ENCODE assay signal across 8 mouse cellular contexts in the genomic region with DNA sequence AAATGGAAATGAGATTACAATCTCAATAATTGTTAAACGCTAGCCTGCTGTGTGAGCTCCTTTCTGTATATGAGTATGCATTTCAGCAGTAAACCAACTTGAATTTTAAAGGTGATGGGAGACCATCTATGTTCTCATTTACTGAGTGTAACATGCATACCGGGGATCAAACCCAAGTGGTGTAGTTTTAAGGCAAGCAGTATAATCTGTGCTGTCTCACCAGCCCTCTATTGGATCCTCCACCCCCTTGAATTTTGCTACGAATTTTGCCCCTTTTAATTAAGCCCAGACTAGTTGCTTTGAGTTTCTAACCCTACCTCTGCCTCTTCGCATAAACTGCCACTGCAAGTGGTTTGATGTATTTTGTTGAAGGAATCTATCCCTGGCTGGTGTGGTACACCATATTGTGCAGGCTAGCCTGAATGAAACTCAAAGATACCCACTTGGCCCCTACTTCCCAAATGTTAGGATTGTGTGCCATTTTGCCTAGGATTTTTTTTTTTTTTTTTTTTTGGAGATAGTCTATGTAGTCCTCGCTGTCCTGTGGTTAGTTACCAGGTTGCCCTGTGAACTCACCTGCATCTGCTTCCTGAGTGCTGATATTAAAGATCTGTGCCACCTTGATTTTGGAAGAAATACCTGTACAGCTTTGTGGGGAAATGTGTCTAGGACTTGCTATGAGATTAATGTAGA. TPM values are rescaled to one million over a fixed set of nuclear protein-coding genes. Genes with fewer than 3 reads are reported as not detected.
DNase-seq lines count a peak whose midpoint lies in the region; ATAC-seq and TF ChIP-seq lines count a peak whose summit lies in the region.

No protein-coding gene starts in this region.

- H3K9ac ChIP-seq in embryonic facial prominence, embryonic 12.5 days = no peak overlapping the region
- no peak overlapping the region for H3K9ac ChIP-seq in intestine, embryonic 16.5 days (ENCODE audit: low read depth, low read length)
- peak overlapping the region; percentile 70 for H3K9ac ChIP-seq in neural tube, embryonic 13.5 days

- no peak for DNase-seq in lung, adult 2 months
- DNase-seq in lung, postnatal 36 days = no peak
- no peak for DNase-seq in adrenal gland, postnatal 14 days
- DNase-seq in left cerebral cortex, adult 18-20 months (ENCODE audit: low spot score in 2 of 2) = no peak
- no peak for DNase-seq in adrenal gland, postnatal 25 days

- peak overlapping the region; percentile 78 for H3K4me2 ChIP-seq in embryonic facial prominence, embryonic 12.5 days (replicated peaks)
- peak overlapping the region; percentile 85 for H3K4me2 ChIP-seq in intestine, embryonic 16.5 days (ENCODE audit: low read depth, low read length)
- peak overlapping the region; percentile 99 for H3K4me2 ChIP-seq in neural tube, embryonic 13.5 days

- 46% methylated on average over 5 of the region's 5 CpGs for WGBS in lung, adult 2 months
- WGBS in embryonic facial prominence, embryonic 12.5 days = 66% methylated on average over 5 of the region's 5 CpGs
- 67% methylated on average over 5 of the region's 5 CpGs for WGBS in intestine, embryonic 16.5 days
- 75% methylated on average over 5 of the region's 5 CpGs for WGBS in neural tube, embryonic 13.5 days

- ATAC-seq in embryonic facial prominence, embryonic 12.5 days (ENCODE audit: insufficient number of reproducible peaks, insufficient read depth, low FRiP score, low TSS enrichment) = no peak
- ATAC-seq in intestine, embryonic 16.5 days = no peak
- no peak for ATAC-seq in neural tube, embryonic 13.5 days (ENCODE audit: low read depth)

- no peaks in the 10 kb centered on the region for H3K27me3 ChIP-seq in embryonic facial prominence, embryonic 12.5 days
- no peaks in the 10 kb centered on the region for H3K27me3 ChIP-seq in intestine, embryonic 16.5 days (replicated peaks; ENCODE audit: control insufficient read depth, insufficient read depth, low read length)
- H3K27me3 ChIP-seq in neural tube, embryonic 13.5 days = no peaks in the 10 kb centered on the region

- H3K4me3 ChIP-seq in lung, adult 2 months (replicated peaks; ENCODE audit: extremely low read depth, low read depth, low read length) = peak overlapping the region; percentile 50
- H3K4me3 ChIP-seq in embryonic facial prominence, embryonic 12.5 days = peak overlapping the region; percentile 50
- peak overlapping the region; percentile 53 for H3K4me3 ChIP-seq in intestine, embryonic 16.5 days (ENCODE audit: low read length)
- H3K4me3 ChIP-seq in neural tube, embryonic 13.5 days = peak overlapping the region; percentile 56

- H3K9me3 ChIP-seq in embryonic facial prominence, embryonic 12.5 days = no peaks in the 10 kb centered on the region
- no peaks in the 10 kb centered on the region for H3K9me3 ChIP-seq in intestine, embryonic 16.5 days (ENCODE audit: control insufficient read depth, low read length)
- no peaks in the 10 kb centered on the region for H3K9me3 ChIP-seq in neural tube, embryonic 13.5 days

- peaks cover 15% of the 10 kb centered on the region for H3K4me1 ChIP-seq in lung, adult 2 months (ENCODE audit: control insufficient read depth, insufficient read depth, low read length)
- peaks cover 24% of the 10 kb centered on the region for H3K4me1 ChIP-seq in embryonic facial prominence, embryonic 12.5 days
- H3K4me1 ChIP-seq in intestine, embryonic 16.5 days (ENCODE audit: control insufficient read depth, insufficient read depth, low read length) = peaks cover 22% of the 10 kb centered on the region
- peaks cover 42% of the 10 kb centered on the region for H3K4me1 ChIP-seq in neural tube, embryonic 13.5 days (replicated peaks)

- no peak for TF ChIP-seq POLR2A in lung, adult 2 months (IDR thresholded peaks at IDR 0.05; ENCODE audit: borderline replicate concordance, extremely low read depth, low read depth, low read length)

- H3K27ac ChIP-seq in embryonic facial prominence, embryonic 12.5 days = no peak overlapping the region
- H3K27ac ChIP-seq in intestine, embryonic 16.5 days (ENCODE audit: low read length) = no peak overlapping the region
- no peak overlapping the region for H3K27ac ChIP-seq in neural tube, embryonic 13.5 days (replicated peaks)

- TF ChIP-seq CTCF in lung, adult 2 months (IDR thresholded peaks at IDR 0.05; ENCODE audit: insufficient read depth, low read length) = no peak

- H3K36me3 ChIP-seq in embryonic facial prominence, embryonic 12.5 days = peaks cover 22% of the 10 kb centered on the region
- no peaks in the 10 kb centered on the region for H3K36me3 ChIP-seq in intestine, embryonic 16.5 days (ENCODE audit: control insufficient read depth, insufficient read depth, low read length)
- H3K36me3 ChIP-seq in neural tube, embryonic 13.5 days = peaks cover 29% of the 10 kb centered on the region

RNA-seq across cellular contexts. Expression of gene Ubb, which starts 3.3 kb away (rescaled TPM):
- 1,478 and 1,739 TPM in 2 replicates for polyA plus RNA-seq in lung, adult 2 months (2012; rRNA removed)
- 3,442 and 3,474 TPM in 2 replicates for polyA plus RNA-seq in embryonic facial prominence, embryonic 12.5 days (2016; fragmentation: Nextera tagmentation; extraction: Ambion mirVana)
- 2,570 and 2,643 TPM in 2 replicates for polyA plus RNA-seq in intestine, embryonic 16.5 days (2015; fragmentation: Nextera tagmentation; extraction: Ambion mirVana)
- polyA plus RNA-seq in neural tube, embryonic 13.5 days (2015; fragmentation: Nextera tagmentation; extraction: Ambion mirVana) = 4,310 and 4,558 TPM in 2 replicates
- total RNA-seq in adrenal gland, postnatal 14 days (2021) = 1,185 and 1,189 TPM in 2 replicates
- 1,000 to 10,000 TPM; 1,699 to 1,805 TPM for total RNA-seq in left cerebral cortex, adult 18-20 months (2021)
- 1,162 and 1,405 TPM in 2 replicates for total RNA-seq in adrenal gland, postnatal 25 days (2021)

RNA-seq across cellular contexts. Expression of gene Cenpv, which starts 15.2 kb away (rescaled TPM):
- 14.4 and 14.8 TPM in 2 replicates for polyA plus RNA-seq in lung, adult 2 months (2012; rRNA removed)
- polyA plus RNA-seq in embryonic facial prominence, embryonic 12.5 days (2016; fragmentation: Nextera tagmentation; extraction: Ambion mirVana) = 47.1 and 48.1 TPM in 2 replicates
- 6.8 and 17.9 TPM in 2 replicates for polyA plus RNA-seq in intestine, embryonic 16.5 days (2015; fragmentation: Nextera tagmentation; extraction: Ambion mirVana)
- 52.2 and 62.6 TPM in 2 replicates for polyA plus RNA-seq in neural tube, embryonic 13.5 days (2015; fragmentation: Nextera tagmentation; extraction: Ambion mirVana)
- 40.5 and 50.7 TPM in 2 replicates for total RNA-seq in adrenal gland, postnatal 14 days (2021)
- 10 to 100 TPM; 34.7 to 36.9 TPM for total RNA-seq in left cerebral cortex, adult 18-20 months (2021)
- total RNA-seq in adrenal gland, postnatal 25 days (2021) = 40.0 and 44.4 TPM in 2 replicates

RNA-seq across cellular contexts. Expression of gene Trpv2, which starts 20.0 kb away (rescaled TPM):
- 19.6 and 21.8 TPM in 2 replicates for polyA plus RNA-seq in lung, adult 2 months (2012; rRNA removed)
- polyA plus RNA-seq in embryonic facial prominence, embryonic 12.5 days (2016; fragmentation: Nextera tagmentation; extraction: Ambion mirVana) = 4.5 and 5.9 TPM in 2 replicates
- 11.0 and 11.2 TPM in 2 replicates for polyA plus RNA-seq in intestine, embryonic 16.5 days (2015; fragmentation: Nextera tagmentation; extraction: Ambion mirVana)
- 23.1 and 25.0 TPM in 2 replicates for polyA plus RNA-seq in neural tube, embryonic 13.5 days (2015; fragmentation: Nextera tagmentation; extraction: Ambion mirVana)
- 3.8 and 5.1 TPM in 2 replicates for total RNA-seq in adrenal gland, postnatal 14 days (2021)
- total RNA-seq in left cerebral cortex, adult 18-20 months (2021) = 10 to 100 TPM; 21.1 to 21.2 TPM
- 1.6 and 1.9 TPM in 2 replicates for total RNA-seq in adrenal gland, postnatal 25 days (2021)
